Mouse (Mus musculus) liver, adult 2 months (tissue): Measurements from ENCODE around the gene Clmp.
A peak's percentile ranks its signal among the peaks of the same experiment; 100 is the strongest.

ENCODE experiments used
- CTCF ChIP-seq: fragments of 200-500 bp; IDR thresholded peaks from 2 replicates; pipeline ENCODE4 v1.5.1; 2011; ENCODE audit warnings: low read depth, low read length, control low read depth
- POLR2A ChIP-seq: fragments of 200-500 bp; IDR thresholded peaks from 2 replicates; pipeline ENCODE4 v1.6.1; 2011; ENCODE audit warnings: low read length, control low read depth; ENCODE audit not compliant: insufficient read depth; ENCODE audit errors: extremely low read depth

- TF ChIP-seq CTCF (peak; percentile 79), POLR2A (no peak)
Observed at GRCm38 (mm10) chr9:40636054-40636453, 49.7 kb upstream of the Clmp start.
